Mouse (Mus musculus) layer of hippocampus, postnatal 10 days (tissue): ENCODE measurements around the gene Pom121. TPM values are rescaled to one million over a fixed set of nuclear protein-coding genes. Genes with fewer than 3 reads are reported as not detected.
"Not testable (repeated sequence)": the region's sequence is repeated elsewhere in the genome, so short reads cannot be mapped to it uniquely, and the experiment has no call there.

ENCODE experiments used
- DNase-seq, 2 experiments: peaks; one replicate each; pipeline ENCODE4 v3.0.0; 2021; ENCODE audit warnings: low spot score in 2 of 2
- total RNA-seq, 2 experiments: library from RNA; stranded (reverse); gene quantifications; 2 replicates each; pipeline ENCODE4 v1.2.3; 2021

Gene Pom121
- total RNA-seq, 2 experiments from 2014 or later = 39.9 to 43.9 TPM

- DNase-seq = peak; percentile 97 to 98
These were observed 24.3 kb downstream of the Pom121 start, which contains the start of gene Nsun5 for GRCm38 (mm10) chr5:135369787-135370654. Nsun5 (plus strand) TSS chr5:135369953.

GRCm38 (mm10) chr5:135369196-135369595, 25.1 kb downstream of the Pom121 start:
- not testable (repeated sequence) for DNase-seq

- no peak for DNase-seq
These were observed 26.0 kb downstream of the Pom121 start for GRCm38 (mm10) chr5:135368312-135368711.

- no peak for DNase-seq
These were observed 26.5 kb downstream of the Pom121 start for GRCm38 (mm10) chr5:135367841-135368240.

GRCm38 (mm10) chr5:135363540-135363939, 30.8 kb downstream of the Pom121 start:
- DNase-seq = no peak

GRCm38 (mm10) chr5:135362572-135362971, 31.8 kb downstream of the Pom121 start:
- DNase-seq = no peak

- no peak for DNase-seq
These were observed 34.6 kb downstream of the Pom121 start for GRCm38 (mm10) chr5:135359772-135360171.

- no peak for DNase-seq
These were observed 36.8 kb downstream of the Pom121 start for GRCm38 (mm10) chr5:135357556-135357955.

- DNase-seq = no peak
These were observed 38.3 kb downstream of the Pom121 start for GRCm38 (mm10) chr5:135356090-135356489.

GRCm38 (mm10) chr5:135353564-135353963, 40.8 kb downstream of the Pom121 start:
- DNase-seq = no peak

GRCm38 (mm10) chr5:135352995-135353394, 41.4 kb downstream of the Pom121 start, which contains the start of gene Trim50:
Trim50 (plus strand) TSS chr5:135353295.
- DNase-seq = no peak

- DNase-seq = no peak
These were observed 42.7 kb downstream of the Pom121 start for GRCm38 (mm10) chr5:135351606-135352005.

- DNase-seq = no peak
These were observed 44.5 kb downstream of the Pom121 start, which contains the start of gene Fkbp6 for GRCm38 (mm10) chr5:135349862-135350261. Fkbp6 (minus strand) TSS chr5:135350044.

GRCm38 (mm10) chr5:135347511-135348011, 46.8 kb downstream of the Pom121 start:
- no peak for DNase-seq

- no peak for DNase-seq
These were observed 47.9 kb downstream of the Pom121 start for GRCm38 (mm10) chr5:135346430-135346829.

GRCm38 (mm10) chr5:135345989-135346388, 48.4 kb downstream of the Pom121 start:
- no peak for DNase-seq

GRCm38 (mm10) chr5:135337575-135337974, 56.8 kb downstream of the Pom121 start:
- no peak for DNase-seq

- DNase-seq = no peak
These were observed 63.2 kb downstream of the Pom121 start for GRCm38 (mm10) chr5:135331161-135331560.

GRCm38 (mm10) chr5:135330201-135330600, 64.1 kb downstream of the Pom121 start:
- no peak for DNase-seq

GRCm38 (mm10) chr5:135329471-135329870, 64.9 kb downstream of the Pom121 start:
- DNase-seq = no peak
